Mouse (Mus musculus) layer of hippocampus, adult 9-11 months (tissue): ENCODE results near the gene Ccdc38.

ENCODE experiments used
- DNase-seq: peaks from one replicate; pipeline ENCODE4 v3.0.0; 2022

The Ccdc38 gene

GRCm38 (mm10) chr10:93540431-93541210, at the start of gene Ccdc38:
Gene Ccdc38 (plus strand): TSS chr10:93540632.
- no peak for DNase-seq

GRCm38 (mm10) chr10:93500864-93501263, 39.6 kb upstream of the Ccdc38 start:
- no peak for DNase-seq

DNA sequence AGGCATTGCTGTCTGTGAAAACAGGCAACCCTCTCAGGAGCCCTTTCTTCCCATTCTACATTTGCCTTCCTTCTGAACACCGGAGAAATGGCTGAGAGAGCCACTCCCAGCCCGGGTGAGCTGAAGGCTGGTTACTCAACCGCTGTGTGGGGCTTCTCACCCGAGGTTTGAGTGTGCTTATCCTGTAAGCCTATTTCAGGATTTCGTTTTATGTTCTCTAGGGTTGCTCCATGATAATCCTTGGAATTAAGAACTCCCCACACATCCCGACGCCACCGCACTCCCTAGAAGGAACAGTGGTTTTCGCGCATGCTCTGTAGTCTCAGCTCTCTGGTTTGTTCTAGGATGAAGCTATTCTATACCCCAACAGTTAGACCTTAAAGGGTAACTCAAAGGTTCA, 39.1 kb upstream of the Ccdc38 start:
- no peak for DNase-seq

GRCm38 (mm10) chr10:93508383-93508970, 32.0 kb upstream of the Ccdc38 start:
- no peak for DNase-seq

GRCm38 (mm10) chr10:93509532-93510153, 30.8 kb upstream of the Ccdc38 start:
- DNase-seq = no peak

DNA sequence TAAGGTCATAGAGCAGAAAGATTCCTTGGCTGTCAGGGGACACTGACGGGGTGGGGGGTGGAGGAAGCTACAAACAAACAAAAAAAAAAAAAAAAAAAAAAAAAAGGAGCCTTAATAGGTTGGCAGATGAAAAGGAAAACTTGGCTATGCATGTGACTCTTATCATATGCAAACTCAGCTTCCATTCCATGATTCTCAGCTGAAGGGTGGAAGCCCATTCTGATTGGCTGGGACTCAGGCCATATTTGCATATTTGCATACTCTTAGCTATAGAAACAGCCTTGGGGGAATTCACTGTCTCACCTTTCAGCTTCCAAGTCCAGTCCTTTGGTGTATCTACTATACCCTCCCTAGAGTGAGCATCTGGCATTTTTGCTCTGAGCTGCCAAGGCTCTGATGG, 25.0 kb upstream of the Ccdc38 start:
- DNase-seq = no peak

- DNase-seq = no peak
These were observed 24.5 kb upstream of the Ccdc38 start for GRCm38 (mm10) chr10:93515927-93516326.

DNA sequence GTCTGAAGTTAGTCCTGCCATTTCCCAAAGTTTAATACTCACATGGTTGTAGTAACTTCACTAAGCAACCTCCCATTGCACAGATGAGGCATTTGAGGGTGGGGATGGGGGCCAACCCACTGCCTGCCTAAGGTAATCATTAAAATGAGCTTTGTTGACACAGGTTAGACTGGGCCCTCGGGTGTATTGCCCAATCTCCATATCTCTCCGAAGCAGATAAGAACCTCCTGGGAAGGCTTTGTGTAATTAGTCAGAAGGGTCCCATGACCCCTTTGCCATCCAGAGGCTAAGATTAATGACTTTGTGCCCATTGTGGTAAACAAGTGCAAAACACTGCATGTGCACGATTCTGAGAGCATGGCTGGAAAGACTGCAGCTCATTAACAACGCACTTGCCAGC, 22.7 kb upstream of the Ccdc38 start:
- no peak for DNase-seq

DNA sequence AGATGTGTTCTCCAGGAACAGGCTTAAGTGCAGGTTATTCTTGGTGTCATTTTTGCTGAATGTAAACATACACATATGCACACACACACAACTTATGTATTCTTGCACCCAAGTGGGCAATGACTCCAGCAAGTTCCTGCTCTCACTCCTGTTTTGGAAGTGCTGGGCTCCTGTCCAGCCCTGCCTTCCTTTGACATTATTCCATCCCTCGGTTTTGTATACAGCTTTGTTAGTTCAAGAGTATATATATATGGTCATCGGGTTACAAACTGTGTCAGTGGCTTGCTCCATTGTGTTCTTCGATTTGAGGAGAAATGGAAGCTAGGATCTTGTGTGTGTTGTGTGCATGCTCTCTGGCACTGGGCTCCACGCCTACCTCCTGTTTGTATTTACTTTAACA, 22.2 kb upstream of the Ccdc38 start:
- no peak for DNase-seq

GRCm38 (mm10) chr10:93518620-93519019, 21.8 kb upstream of the Ccdc38 start:
- no peak for DNase-seq

GRCm38 (mm10) chr10:93519159-93519558, 21.3 kb upstream of the Ccdc38 start:
- no peak for DNase-seq

GRCm38 (mm10) chr10:93519756-93520155, 20.7 kb upstream of the Ccdc38 start:
- no peak for DNase-seq

DNA sequence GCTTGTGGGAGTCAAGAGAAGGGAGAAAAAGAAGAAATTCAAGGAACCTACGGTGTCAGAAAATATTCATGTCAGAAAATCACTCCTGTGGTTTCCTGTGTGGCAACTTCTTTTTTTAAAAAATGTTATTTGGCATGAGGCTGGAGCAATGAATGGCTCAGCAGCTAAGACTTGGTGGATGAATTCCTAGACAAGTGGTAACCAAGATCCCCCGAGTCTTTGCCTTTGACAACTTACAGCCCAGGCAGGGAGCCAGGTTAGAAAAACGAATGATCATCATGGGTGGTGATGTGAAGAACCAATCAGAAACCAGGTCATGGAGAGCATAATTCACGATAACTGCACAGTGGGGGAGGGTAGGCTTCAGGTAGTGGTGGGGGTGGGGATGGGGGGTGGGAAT, 19.4 kb upstream of the Ccdc38 start:
- no peak for DNase-seq

GRCm38 (mm10) chr10:93525329-93525728, 15.1 kb upstream of the Ccdc38 start:
- no peak for DNase-seq

- no peak for DNase-seq
These were observed 2.1 kb upstream of the Ccdc38 start for GRCm38 (mm10) chr10:93538287-93538686.

DNA sequence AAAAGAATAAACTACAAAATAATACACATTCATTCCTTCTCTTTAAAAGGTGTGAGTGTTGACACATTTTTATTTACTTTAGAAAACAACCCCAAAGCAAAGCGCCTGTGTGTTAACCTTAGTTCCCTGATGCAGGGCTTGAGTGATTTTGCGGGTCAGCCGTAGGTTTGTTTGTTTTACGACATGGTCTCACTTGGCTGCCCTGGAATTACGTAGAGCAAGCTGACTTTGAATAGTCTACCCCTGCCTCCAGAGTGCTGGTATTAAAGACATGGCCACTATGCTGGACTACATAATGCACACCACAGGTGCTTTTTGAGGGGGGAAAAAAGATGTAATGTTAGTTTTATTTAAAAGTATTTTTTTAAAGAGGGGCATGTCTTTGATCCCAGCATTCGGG, 1.6 kb upstream of the Ccdc38 start:
- no peak for DNase-seq

GRCm38 (mm10) chr10:93539775-93540430, 529 bp upstream of the Ccdc38 start, which contains the start of gene Amdhd1:
Gene Amdhd1 (minus strand): TSS chr10:93540033.
- DNase-seq = peak; percentile 62

DNA sequence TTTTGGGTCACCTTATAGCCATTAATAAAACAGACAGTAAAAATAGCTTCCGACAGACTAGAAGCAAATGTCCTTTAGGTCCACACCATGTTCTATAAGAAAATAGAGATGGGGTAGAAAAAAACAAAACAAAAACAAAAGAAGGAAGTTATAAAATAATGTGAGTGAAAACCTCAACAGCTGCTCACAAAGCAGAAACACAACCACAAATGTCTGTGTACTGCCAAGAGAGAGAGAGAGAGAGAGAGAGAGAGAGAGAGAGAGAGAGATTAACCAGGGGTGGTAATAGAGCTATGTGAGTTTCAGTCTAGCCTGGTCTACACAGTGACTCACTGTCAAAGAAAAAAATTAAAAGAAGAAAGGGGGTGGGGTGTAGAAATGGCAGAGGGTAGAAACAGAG, 1.2 kb downstream of the Ccdc38 start:
- no peak for DNase-seq

DNA sequence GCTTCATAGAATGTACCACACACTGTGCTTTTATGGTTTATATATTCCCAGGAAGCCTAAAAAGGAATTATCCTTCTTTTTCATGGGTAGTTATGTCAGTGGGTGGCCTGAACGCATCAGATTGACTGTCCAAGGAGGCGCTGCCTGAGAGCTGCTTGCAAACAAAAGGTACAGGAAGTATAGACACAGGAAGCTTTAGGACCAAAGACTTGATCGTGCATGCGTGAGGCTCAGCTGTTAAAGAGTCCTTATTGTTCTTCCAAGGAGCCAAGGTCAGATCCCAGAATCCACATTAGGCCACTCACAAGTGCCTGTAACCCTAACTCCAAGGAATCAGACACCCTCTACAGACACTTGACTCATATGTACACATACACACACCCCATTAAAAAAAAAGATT, 1.9 kb downstream of the Ccdc38 start:
- DNase-seq = no peak

- DNase-seq = no peak
These were observed 2.7 kb downstream of the Ccdc38 start for GRCm38 (mm10) chr10:93543176-93543575.

DNA sequence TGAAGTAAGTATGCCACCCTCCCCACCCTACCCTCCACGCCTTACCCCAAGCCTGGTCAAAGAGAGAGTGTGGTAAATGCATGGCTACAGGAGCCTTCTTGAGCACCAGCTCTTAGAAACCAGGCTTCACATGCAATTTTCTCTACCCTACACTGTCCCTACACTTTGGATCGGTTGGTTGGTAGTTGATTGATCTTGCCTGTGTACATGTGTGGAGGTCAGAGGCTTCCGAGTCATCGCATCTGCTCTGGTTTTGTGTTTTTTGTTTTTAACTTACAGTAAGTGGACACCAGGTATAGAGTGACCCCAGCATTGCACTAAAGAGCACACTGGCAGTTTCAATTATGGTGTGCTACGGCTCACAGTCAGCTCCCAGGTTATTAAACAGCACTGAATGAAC, 3.7 kb downstream of the Ccdc38 start:
- no peak for DNase-seq

GRCm38 (mm10) chr10:93547741-93548270, 7.4 kb downstream of the Ccdc38 start:
- DNase-seq = no peak

DNA sequence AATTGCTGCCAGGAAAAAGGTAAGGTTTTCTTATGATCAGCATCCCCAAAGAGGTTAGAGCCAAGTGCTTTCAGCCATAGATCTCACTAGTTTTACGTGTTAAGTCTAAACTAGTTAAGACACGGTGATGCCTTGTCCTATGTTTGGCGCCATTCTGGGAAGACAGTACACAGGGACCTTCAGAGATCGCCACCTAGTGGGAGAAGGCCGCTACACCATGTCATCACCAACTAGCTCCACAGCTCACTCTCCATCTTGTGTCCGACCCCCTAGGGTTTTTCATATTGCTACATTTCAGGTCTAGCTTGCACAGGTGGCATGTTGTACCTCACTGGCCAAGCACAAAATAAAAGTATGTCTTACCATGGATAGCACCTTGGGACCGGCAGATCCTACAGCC, 8.6 kb downstream of the Ccdc38 start:
- DNase-seq = peak; percentile 48
